ENCODE assay signal across 25 mouse cellular contexts in genomic region chr6:7062819-7063218, GRCm38 (mm10).
"Had no signal": no experiment of that assay in that cellular context is flagged by ENCODE, and none has a peak within 500 bp of the region (broad histone marks: within the 10 kb centered on the region; RNA-seq: fewer than 3 reads in every experiment).

No protein-coding gene starts in this region.

- H3K9me3 ChIP-seq: heart, embryonic 13.5 days; heart, embryonic 15.5 days; kidney, embryonic 15.5 days; limb, embryonic 13.5 days; limb, embryonic 15.5 days; liver, embryonic 12.5 days had no signal

- H3K27ac ChIP-seq: heart, adult 2 months; heart, embryonic 13.5 days; heart, embryonic 15.5 days; hindbrain, embryonic 14.5 days; kidney, embryonic 15.5 days; kidney, postnatal 0 days; limb, embryonic 13.5 days; limb, embryonic 15.5 days; liver, embryonic 12.5 days had no signal

- H3K27me3 ChIP-seq: heart, embryonic 13.5 days; heart, embryonic 15.5 days; kidney, embryonic 15.5 days; limb, embryonic 13.5 days; limb, embryonic 15.5 days; liver, embryonic 12.5 days had no signal

- DNase-seq: forebrain, postnatal 0 days; gastrocnemius, postnatal 14 days; gastrocnemius, postnatal 36 days; heart, adult 11 months; heart, adult 2 months; heart, postnatal 14 days; heart, postnatal 36 days; kidney, adult 11 months; kidney, adult 2 months; kidney, adult 9 months; kidney, postnatal 14 days; kidney, postnatal 36 days; layer of hippocampus, adult 9-11 months; layer of hippocampus, postnatal 36 days; left cerebral cortex, postnatal 4 days had no signal

- H3K4me3 ChIP-seq: heart, adult 2 months; heart, embryonic 13.5 days; heart, embryonic 15.5 days; kidney, embryonic 15.5 days; limb, embryonic 13.5 days; limb, embryonic 15.5 days; liver, embryonic 12.5 days had no signal

- H3K4me1 ChIP-seq: heart, embryonic 13.5 days; heart, embryonic 15.5 days; kidney, embryonic 15.5 days; limb, embryonic 13.5 days; limb, embryonic 15.5 days; liver, embryonic 12.5 days had no signal

- H3K9ac ChIP-seq: forebrain, postnatal 0 days; heart, embryonic 13.5 days; heart, embryonic 15.5 days; hindbrain, embryonic 14.5 days; kidney, embryonic 15.5 days; limb, embryonic 13.5 days; limb, embryonic 15.5 days; liver, embryonic 12.5 days had no signal

- ATAC-seq: forebrain, postnatal 0 days; intestine, embryonic 16.5 days; liver, embryonic 12.5 days had no signal

- H3K36me3 ChIP-seq: heart, embryonic 13.5 days; heart, embryonic 15.5 days; kidney, embryonic 15.5 days; limb, embryonic 13.5 days; limb, embryonic 15.5 days; liver, embryonic 12.5 days had no signal

- H3K4me2 ChIP-seq: heart, embryonic 11.5 days; heart, embryonic 13.5 days; heart, embryonic 15.5 days; hindbrain, embryonic 14.5 days; kidney, embryonic 15.5 days; limb, embryonic 13.5 days; limb, embryonic 15.5 days; liver, embryonic 12.5 days had no signal
